7 mouse cellular contexts compared by ENCODE assay signal in genomic region chr2:84741841-84742450, GRCm38 (mm10). TPM values are rescaled to one million over a fixed set of nuclear protein-coding genes. Genes with fewer than 3 reads are reported as not detected.
DNase-seq lines count a peak whose midpoint lies in the region; ATAC-seq and TF ChIP-seq lines count a peak whose summit lies in the region.

No protein-coding gene starts in this region.

- H3K9me3 ChIP-seq in forebrain, postnatal 0 days (ENCODE audit: low read length) = no peaks in the 10 kb centered on the region
- H3K9me3 ChIP-seq in liver, embryonic 14.5 days (ENCODE audit: control insufficient read depth, low read length) = no peaks in the 10 kb centered on the region
- no peaks in the 10 kb centered on the region for H3K9me3 ChIP-seq in neural tube, embryonic 15.5 days (replicated peaks)

- peak overlapping the region; percentile 96 for H3K27ac ChIP-seq in forebrain, postnatal 0 days (ENCODE audit: low read depth, low read length)
- peak overlapping the region; percentile 6 for H3K27ac ChIP-seq in liver, embryonic 14.5 days
- peak overlapping the region; percentile 98 for H3K27ac ChIP-seq in neural tube, embryonic 15.5 days (replicated peaks)

- peak overlapping the region; percentile 94 for H3K4me3 ChIP-seq in forebrain, postnatal 0 days (ENCODE audit: low read depth, low read length)
- H3K4me3 ChIP-seq in liver, embryonic 14.5 days (ENCODE audit: insufficient read depth in 1 of 2, low read depth in 2 of 2, low read length in 2 of 2) = peak overlapping the region; percentile 72
- peak overlapping the region; percentile 90 for H3K4me3 ChIP-seq in neural tube, embryonic 15.5 days (replicated peaks)

- TF ChIP-seq CTCF in forebrain, postnatal 0 days (IDR thresholded peaks at IDR 0.05; ENCODE audit: low read depth) = no peak
- no peak for TF ChIP-seq CTCF in liver, embryonic 14.5 days (IDR thresholded peaks at IDR 0.05; ENCODE audit: low read depth)

- WGBS in forebrain, postnatal 0 days = 2% methylated on average over 5 of the region's 5 CpGs
- WGBS in liver, embryonic 14.5 days (ENCODE audit: insufficient replicate concordance) = 38% methylated on average over 5 of the region's 5 CpGs
- 1% methylated on average over 5 of the region's 5 CpGs for WGBS in neural tube, embryonic 15.5 days

- H3K4me1 ChIP-seq in forebrain, postnatal 0 days (ENCODE audit: insufficient read depth) = peaks cover 28% of the 10 kb centered on the region
- H3K4me1 ChIP-seq in liver, embryonic 14.5 days (replicated peaks; ENCODE audit: control insufficient read depth in 2 of 2, insufficient read depth in 2 of 2, low read length in 1 of 2) = peaks cover 30 to 53% of the 10 kb centered on the region in 2 experiments
- H3K4me1 ChIP-seq in neural tube, embryonic 15.5 days = peaks cover 65% of the 10 kb centered on the region

- peak overlapping the region; percentile 92 for H3K4me2 ChIP-seq in forebrain, postnatal 0 days (ENCODE audit: low read depth)
- H3K4me2 ChIP-seq in liver, embryonic 14.5 days (ENCODE audit: low read depth) = peak overlapping the region; percentile 86
- peak overlapping the region; percentile 88 for H3K4me2 ChIP-seq in neural tube, embryonic 15.5 days

- peak; percentile 14 for DNase-seq in right cerebral cortex, postnatal 4 days
- no peak for DNase-seq in right cerebral cortex, postnatal 36 days (ENCODE audit: low spot score in 2 of 2)
- no peak for DNase-seq in forebrain, postnatal 0 days
- no peak for DNase-seq in liver, embryonic 14.5 days (ENCODE audit: low read depth in 3 of 3, low spot score in 3 of 3)
- no peak for DNase-seq in left cerebral cortex, adult 8-10 months (ENCODE audit: low spot score in 2 of 2)
- no peak for DNase-seq in layer of hippocampus, postnatal 10 days (ENCODE audit: low spot score in 2 of 2)

- H3K36me3 ChIP-seq in forebrain, postnatal 0 days (ENCODE audit: insufficient read depth) = no peaks in the 10 kb centered on the region
- H3K36me3 ChIP-seq in liver, embryonic 14.5 days (replicated peaks; ENCODE audit: control insufficient read depth, insufficient read depth, low read depth) = peaks cover 40% of the 10 kb centered on the region
- no peaks in the 10 kb centered on the region for H3K36me3 ChIP-seq in neural tube, embryonic 15.5 days

- no peak for ATAC-seq in forebrain, postnatal 0 days
- peak; percentile 4; the same call in 1 of the 2 replicates for ATAC-seq in liver, embryonic 14.5 days (ENCODE audit: insufficient read depth)
- ATAC-seq in neural tube, embryonic 15.5 days (ENCODE audit: low FRiP score) = peak; percentile 0; the same call in 1 of the 2 replicates

- H3K27me3 ChIP-seq in forebrain, postnatal 0 days (ENCODE audit: insufficient read depth, low read length) = no peaks in the 10 kb centered on the region
- H3K27me3 ChIP-seq in liver, embryonic 14.5 days (ENCODE audit: control insufficient read depth, insufficient read depth, low read length) = peaks cover 6% of the 10 kb centered on the region
- H3K27me3 ChIP-seq in neural tube, embryonic 15.5 days (replicated peaks) = no peaks in the 10 kb centered on the region

- no peak for TF ChIP-seq EP300 in liver, embryonic 14.5 days (IDR thresholded peaks at IDR 0.05; ENCODE audit: low read depth)

- peak overlapping the region; percentile 91 for H3K9ac ChIP-seq in forebrain, postnatal 0 days
- peak overlapping the region; percentile 82 for H3K9ac ChIP-seq in liver, embryonic 14.5 days (replicated peaks)
- H3K9ac ChIP-seq in neural tube, embryonic 15.5 days (replicated peaks) = peak overlapping the region; percentile 97

RNA-seq across cellular contexts. Expression of gene Gm19426, which starts 1.5 kb away (rescaled TPM):
- total RNA-seq in forebrain, postnatal 0 days (2014; rRNA removed) = 2.2 and 3.0 TPM in 2 replicates
- 2.2 and 2.6 TPM in 2 replicates for polyA plus RNA-seq in forebrain, postnatal 0 days (2015; fragmentation: Nextera tagmentation; extraction: Ambion mirVana)
- 1.1 and 1.8 TPM in 2 replicates for polyA plus RNA-seq in liver, embryonic 14.5 days (2012; rRNA removed)
- polyA plus RNA-seq in liver, embryonic 14.5 days (2014; fragmentation: Nextera tagmentation; extraction: Ambion mirVana) = 0.98 and 1.1 TPM in 2 replicates
- polyA plus RNA-seq in neural tube, embryonic 15.5 days (2015; fragmentation: Nextera tagmentation; extraction: Ambion mirVana) = 5.0 and 5.9 TPM in 2 replicates
- 1 to 10 TPM in 2 of 4 experiments, under 1 TPM in 2; 0.89 to 2.3 (median 1.3) TPM for total RNA-seq in left cerebral cortex, adult 8-10 months (2022)
- total RNA-seq in layer of hippocampus, postnatal 10 days (2021) = 1 to 10 TPM; 5.4 to 6.3 TPM

RNA-seq across cellular contexts. Expression of gene Ypel4, which starts 8.1 kb away (rescaled TPM):
- 14.8 and 15.0 TPM in 2 replicates for total RNA-seq in forebrain, postnatal 0 days (2014; rRNA removed)
- polyA plus RNA-seq in forebrain, postnatal 0 days (2015; fragmentation: Nextera tagmentation; extraction: Ambion mirVana) = 7.4 and 9.3 TPM in 2 replicates
- 122 and 145 TPM in 2 replicates for polyA plus RNA-seq in liver, embryonic 14.5 days (2012; rRNA removed)
- 53.4 and 58.1 TPM in 2 replicates for polyA plus RNA-seq in liver, embryonic 14.5 days (2014; fragmentation: Nextera tagmentation; extraction: Ambion mirVana)
- 15.0 and 16.2 TPM in 2 replicates for polyA plus RNA-seq in neural tube, embryonic 15.5 days (2015; fragmentation: Nextera tagmentation; extraction: Ambion mirVana)
- total RNA-seq in left cerebral cortex, adult 8-10 months (2022) = 10 to 100 TPM; 67.7 to 77.9 (median 74.4) TPM
- 10 to 100 TPM; 19.7 to 19.9 TPM for total RNA-seq in layer of hippocampus, postnatal 10 days (2021)

RNA-seq across cellular contexts. Expression of gene Clp1, which starts 14.8 kb away (rescaled TPM):
- total RNA-seq in forebrain, postnatal 0 days (2014; rRNA removed) = 13.2 and 18.7 TPM in 2 replicates
- 15.6 and 15.8 TPM in 2 replicates for polyA plus RNA-seq in forebrain, postnatal 0 days (2015; fragmentation: Nextera tagmentation; extraction: Ambion mirVana)
- polyA plus RNA-seq in liver, embryonic 14.5 days (2012; rRNA removed) = 22.1 and 27.5 TPM in 2 replicates
- polyA plus RNA-seq in liver, embryonic 14.5 days (2014; fragmentation: Nextera tagmentation; extraction: Ambion mirVana) = 50.9 and 54.6 TPM in 2 replicates
- polyA plus RNA-seq in neural tube, embryonic 15.5 days (2015; fragmentation: Nextera tagmentation; extraction: Ambion mirVana) = 19.7 and 23.8 TPM in 2 replicates
- total RNA-seq in left cerebral cortex, adult 8-10 months (2022) = 10 to 100 TPM in 2 of 4 experiments, 1 to 10 TPM in 2; 9.1 to 11.1 (median 10.3) TPM
- 1 to 10 TPM; 7.4 to 9.5 TPM for total RNA-seq in layer of hippocampus, postnatal 10 days (2021)

RNA-seq across cellular contexts. Expression of gene Zdhhc5, which starts 27.0 kb away (rescaled TPM):
- 22.9 and 27.5 TPM in 2 replicates for total RNA-seq in forebrain, postnatal 0 days (2014; rRNA removed)
- 13.1 TPM in 2 replicates for polyA plus RNA-seq in forebrain, postnatal 0 days (2015; fragmentation: Nextera tagmentation; extraction: Ambion mirVana)
- 17.2 and 17.4 TPM in 2 replicates for polyA plus RNA-seq in liver, embryonic 14.5 days (2012; rRNA removed)
- polyA plus RNA-seq in liver, embryonic 14.5 days (2014; fragmentation: Nextera tagmentation; extraction: Ambion mirVana) = 18.8 and 20.1 TPM in 2 replicates
- 15.6 and 17.6 TPM in 2 replicates for polyA plus RNA-seq in neural tube, embryonic 15.5 days (2015; fragmentation: Nextera tagmentation; extraction: Ambion mirVana)
- total RNA-seq in left cerebral cortex, adult 8-10 months (2022) = 10 to 100 TPM; 38.3 to 42.1 (median 40.2) TPM
- total RNA-seq in layer of hippocampus, postnatal 10 days (2021) = 10 to 100 TPM; 34.3 to 34.4 TPM

RNA-seq across cellular contexts. Expression of gene Serping1, which starts 33.3 kb away (rescaled TPM):
- total RNA-seq in forebrain, postnatal 0 days (2014; rRNA removed) = 9.1 and 19.2 TPM in 2 replicates
- polyA plus RNA-seq in forebrain, postnatal 0 days (2015; fragmentation: Nextera tagmentation; extraction: Ambion mirVana) = 23.1 and 24.8 TPM in 2 replicates
- 32.4 and 35.4 TPM in 2 replicates for polyA plus RNA-seq in liver, embryonic 14.5 days (2012; rRNA removed)
- polyA plus RNA-seq in liver, embryonic 14.5 days (2014; fragmentation: Nextera tagmentation; extraction: Ambion mirVana) = 45.4 and 61.5 TPM in 2 replicates
- polyA plus RNA-seq in neural tube, embryonic 15.5 days (2015; fragmentation: Nextera tagmentation; extraction: Ambion mirVana) = 33.1 and 38.3 TPM in 2 replicates
- total RNA-seq in left cerebral cortex, adult 8-10 months (2022) = 1 to 10 TPM; 6.6 to 9.6 (median 7.8) TPM
- 10 to 100 TPM in 1 of 2 experiments, 1 to 10 TPM in 1; 9.6 to 10.1 TPM for total RNA-seq in layer of hippocampus, postnatal 10 days (2021)

Comparison
In these comparisons a context has a peak if more than half of its experiments do, and no peak if none do; other contexts are left out.
1. H3K27ac ChIP-seq: peak in every context shown above with its lines; median percentile 98 in neural tube, embryonic 15.5 days; 96 in forebrain, postnatal 0 days; 6 in liver, embryonic 14.5 days.